Mouse (Mus musculus) forebrain, embryonic 11.5 days (tissue): ENCODE results near the gene Sars. TPM values are rescaled to one million over a fixed set of nuclear protein-coding genes. Genes with fewer than 3 reads are reported as not detected.

Experiments used
- ATAC-seq: fragments of 200-750 bp; cut with Nextera tagmentation; replicated peaks from 2 replicates; pipeline ENCODE4 v1.8.0; 2017; ENCODE audit warnings: moderate TSS enrichment; ENCODE audit not compliant: low FRiP score
- DNase-seq: peaks from one replicate; pipeline ENCODE4 v3.0.0-alpha.2; 2017; ENCODE audit warnings: low spot score
- H3K27ac ChIP-seq: fragments of 300-500 bp; sonication (generic); 2 replicates; pipeline ENCODE4 v1.5.1; 2014; ENCODE audit warnings: low read depth, low read length
- H3K27me3 ChIP-seq: fragments of 300-500 bp; sonication (generic); 2 replicates; pipeline ENCODE4 v1.6.1; 2014; ENCODE audit warnings: mild to moderate bottlenecking, low read length, mixed read lengths; ENCODE audit not compliant: control insufficient read depth, insufficient read depth
- H3K36me3 ChIP-seq: fragments of 300-500 bp; sonication (generic); 2 replicates; pipeline ENCODE4 v1.6.1; 2014; ENCODE audit warnings: mild to moderate bottlenecking, low read length, moderate library complexity, mixed read lengths; ENCODE audit not compliant: control insufficient read depth, insufficient read depth
- H3K4me1 ChIP-seq: fragments of 300-500 bp; sonication (generic); replicated peaks from 2 replicates; pipeline ENCODE4 v1.6.1; 2014; ENCODE audit warnings: low read length, mixed read lengths; ENCODE audit not compliant: control insufficient read depth, insufficient read depth
- H3K4me2 ChIP-seq: fragments of 300-500 bp; sonication (generic); 2 replicates; pipeline ENCODE4 v1.6.1; 2014; ENCODE audit warnings: low read depth, mild to moderate bottlenecking, low read length, moderate library complexity, mixed read lengths; ENCODE audit not compliant: severe bottlenecking
- H3K4me3 ChIP-seq: fragments of 300-500 bp; sonication (generic); 2 replicates; pipeline ENCODE4 v1.5.1; 2014; ENCODE audit warnings: low read depth, low read length
- H3K9ac ChIP-seq: fragments of 300-500 bp; sonication (generic); 2 replicates; pipeline ENCODE4 v1.6.1; 2014; ENCODE audit warnings: low read length
- H3K9me3 ChIP-seq: fragments of 300-500 bp; sonication (generic); 2 replicates; pipeline ENCODE4 v1.6.1; 2016; ENCODE audit warnings: low read length, mixed read lengths; ENCODE audit not compliant: control insufficient read depth
- WGBS: fragments of 180-500 bp; shearing (Covaris S2); extraction: QIAGEN DNeasy Blood & Tissue Kit; methylation state at CpG from one replicate; pipeline ENCODE4 v1.1.7; 2014; 5-methylcytosine and 5-hydroxymethylcytosine counted together
- polyA plus RNA-seq: library from polyadenylated mRNA; unstranded; fragments of >200 nt; fragmentation: Nextera tagmentation; extraction: Ambion mirVana; gene quantifications from 2 replicates; pipeline ENCODE4 v1.2.1, GENCODE M21; 2014

Sars gene
- polyA plus RNA-seq, 1 experiment from 2014 or later, result 180 TPM

GRCm38 (mm10) chr3:108392299-108392698 lies 52.7 kb downstream of the Sars start:
- no peak for ATAC-seq
- 0 out of 2 replicates have a peak overlapping the region, but pooled peaks have one; percentile 6 for H3K9ac ChIP-seq
- no peaks in the 10 kb centered on the region for H3K27me3 ChIP-seq
- H3K4me2 ChIP-seq, result no peak overlapping the region
- H3K4me3 ChIP-seq, result no peak overlapping the region
- no peak overlapping the region for H3K27ac ChIP-seq
- DNase-seq, result no peak
- peaks cover 2% of the 10 kb centered on the region; the same call in 1 of the 2 replicates for H3K4me1 ChIP-seq
- H3K9me3 ChIP-seq, result no peaks in the 10 kb centered on the region
- 22% methylated on average over 10 of the region's 10 CpGs for WGBS
- H3K36me3 ChIP-seq, result peaks cover 11% of the 10 kb centered on the region

GRCm38 (mm10) chr3:108389111-108389545 lies 55.9 kb downstream of the Sars start:
- peaks cover 8% of the 10 kb centered on the region for H3K36me3 ChIP-seq
- DNase-seq (peak; percentile 98), ATAC-seq (peak; percentile 78)
- H3K9me3 ChIP-seq, result no peaks in the 10 kb centered on the region
- 4% methylated on average over 5 of the region's 5 CpGs for WGBS
- H3K9ac ChIP-seq, result no peak overlapping the region
- H3K4me1 ChIP-seq, result peaks cover 12% of the 10 kb centered on the region; the same call in 1 of the 2 replicates
- H3K27ac ChIP-seq, result no peak overlapping the region
- H3K4me2 ChIP-seq, result no peak overlapping the region
- H3K4me3 ChIP-seq, result no peak overlapping the region
- H3K27me3 ChIP-seq, result no peaks in the 10 kb centered on the region

DNA sequence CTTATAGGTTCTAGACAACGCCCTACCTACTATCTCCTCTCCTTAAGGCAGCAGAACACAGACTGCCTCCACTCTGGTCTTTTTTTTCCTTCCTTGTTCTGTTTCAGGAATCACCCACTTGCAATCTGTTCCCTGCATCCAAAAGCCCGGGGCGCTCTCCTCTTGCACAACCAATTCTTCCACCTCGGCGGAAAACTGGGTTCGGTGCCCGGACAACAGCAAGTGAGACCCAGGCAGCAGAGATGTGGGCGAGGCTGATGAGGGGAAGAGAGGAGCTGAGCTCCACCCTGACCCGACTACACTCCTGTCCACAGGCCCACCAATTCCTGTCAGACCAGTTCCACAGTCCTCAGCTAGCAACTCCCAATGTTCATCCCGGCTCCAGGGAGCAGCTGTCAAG lies 58.8 kb downstream of the Sars start:
- Histone ChIP-seq H3K27me3 (no peaks in the 10 kb centered on the region), H3K4me2 (no peak overlapping the region), H3K4me1 (peaks cover 18% of the 10 kb centered on the region; the same call in 1 of the 2 replicates), H3K4me3 (no peak overlapping the region), H3K27ac (no peak overlapping the region), H3K36me3 (peaks cover 6% of the 10 kb centered on the region), H3K9ac (no peak overlapping the region), H3K9me3 (no peaks in the 10 kb centered on the region)
- DNase-seq (no peak), ATAC-seq (no peak)
- 97% methylated on average over 10 of the region's 10 CpGs for WGBS

GRCm38 (mm10) chr3:108384425-108384824 lies 60.6 kb downstream of the Sars start:
- ATAC-seq, result no peak
- Histone ChIP-seq H3K4me2 (peak overlapping the region; percentile 90), H3K36me3 (peaks cover 6% of the 10 kb centered on the region), H3K9ac (peak overlapping the region; percentile 72), H3K4me1 (peaks cover 18% of the 10 kb centered on the region; the same call in 1 of the 2 replicates), H3K27me3 (no peaks in the 10 kb centered on the region), H3K4me3 (peak overlapping the region; percentile 51), H3K27ac (no peak overlapping the region), H3K9me3 (no peaks in the 10 kb centered on the region)
- DNase-seq, result no peak
- 48% methylated on average over 2 of the region's 2 CpGs for WGBS

- H3K27me3 ChIP-seq, result no peaks in the 10 kb centered on the region
- peak within 1 kb of the TSS; percentile 51 for H3K4me3 ChIP-seq
- H3K27ac ChIP-seq, result peak within 1 kb of the TSS; percentile 50; the same call in 1 of the 2 replicates
- peaks cover 18% of the 10 kb centered on the region; the same call in 1 of the 2 replicates for H3K4me1 ChIP-seq
- peaks cover 6% of the 10 kb centered on the region for H3K36me3 ChIP-seq
- DNase-seq (peak; percentile 93), ATAC-seq (peak; percentile 93)
- H3K4me2 ChIP-seq, result peak within 1 kb of the TSS; percentile 90
- peak within 1 kb of the TSS; percentile 72 for H3K9ac ChIP-seq
- WGBS, result 1% methylated on average over 44 of the region's 44 CpGs
- H3K9me3 ChIP-seq, result no peaks in the 10 kb centered on the region
These were observed 61.3 kb downstream of the Sars start, which contains the start of gene Psrc1 for GRCm38 (mm10) chr3:108383485-108384354. TSS of gene Psrc1 (plus strand) at chr3:108383839.

DNA sequence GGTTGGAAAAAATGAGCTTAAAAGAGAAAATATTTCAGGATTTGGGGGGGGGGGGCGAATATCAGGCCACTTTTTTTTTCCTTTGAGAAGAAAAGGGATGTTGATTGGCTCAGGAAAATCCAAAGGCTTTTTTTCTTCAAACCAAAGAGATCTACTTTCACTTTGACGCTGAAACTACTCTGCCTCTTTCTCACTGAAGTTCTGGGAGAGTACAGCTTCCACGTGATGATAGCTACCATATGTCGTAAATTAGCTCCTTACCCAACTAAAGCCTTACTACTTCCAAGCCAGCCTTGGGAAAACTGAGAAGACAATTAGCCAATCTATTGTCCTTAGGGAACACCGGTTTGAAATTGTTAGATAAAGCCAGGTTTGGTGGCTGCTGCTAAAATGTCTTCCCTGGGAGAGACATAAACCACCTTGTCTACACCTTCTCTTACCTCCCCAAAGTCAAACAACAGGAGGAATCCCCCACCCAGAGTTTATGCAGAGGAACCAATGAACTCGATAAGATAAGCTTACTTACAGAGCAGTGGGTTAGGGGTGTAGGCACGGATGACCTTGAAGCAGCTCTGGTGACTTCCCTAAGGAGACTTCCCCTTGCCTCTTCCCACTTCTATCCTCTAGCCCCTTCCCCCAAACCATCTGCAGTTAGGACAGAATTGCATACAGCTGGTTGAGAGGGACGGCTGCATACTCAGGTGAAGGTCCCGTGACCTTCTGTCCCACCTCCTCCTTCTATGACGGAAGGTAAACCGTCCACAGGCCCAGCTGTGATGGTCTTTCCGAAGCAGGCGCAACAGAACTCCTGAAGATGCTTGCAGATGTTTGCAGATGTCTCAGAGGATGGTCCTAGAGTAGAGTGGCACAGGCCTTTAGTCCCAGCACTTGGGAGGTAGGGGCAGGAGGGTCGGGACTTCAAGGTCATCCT lies 62.8 kb downstream of the Sars start:
- peak overlapping the region; percentile 9; the same call in 1 of the 2 replicates for H3K4me2 ChIP-seq
- 76% methylated on average over 14 of the region's 14 CpGs for WGBS
- ATAC-seq (no peak), DNase-seq (no peak)
- no peak overlapping the region for H3K4me3 ChIP-seq
- H3K4me1 ChIP-seq, result peaks cover 18% of the 10 kb centered on the region; the same call in 1 of the 2 replicates
- H3K36me3 ChIP-seq, result peaks cover 3% of the 10 kb centered on the region
- H3K27me3 ChIP-seq, result no peaks in the 10 kb centered on the region
- no peak overlapping the region for H3K9ac ChIP-seq
- no peaks in the 10 kb centered on the region for H3K9me3 ChIP-seq
- H3K27ac ChIP-seq, result no peak overlapping the region

- Histone ChIP-seq H3K4me1 (peaks cover 18% of the 10 kb centered on the region; the same call in 1 of the 2 replicates), H3K27ac (no peak overlapping the region), H3K27me3 (no peaks in the 10 kb centered on the region), H3K9ac (no peak overlapping the region), H3K4me3 (no peak overlapping the region), H3K36me3 (no peaks in the 10 kb centered on the region), H3K9me3 (no peaks in the 10 kb centered on the region), H3K4me2 (no peak overlapping the region)
- DNase-seq (no peak), ATAC-seq (no peak)
- WGBS, result 74% methylated on average over 6 of the region's 6 CpGs
These were observed 64.3 kb downstream of the Sars start for GRCm38 (mm10) chr3:108380695-108381094.
